Comparison of ENCODE assay signal across 8 mouse cellular contexts in genomic region chr2:52804106-52804825, GRCm38 (mm10). TPM values are rescaled to one million over a fixed set of nuclear protein-coding genes. Genes with fewer than 3 reads are reported as not detected.
DNase-seq lines count a peak whose midpoint lies in the region; ATAC-seq and TF ChIP-seq lines count a peak whose summit lies in the region.

No protein-coding gene starts in this region.

- H3K4me3 ChIP-seq in midbrain, postnatal 0 days (ENCODE audit: low read depth, low read length) = no peak overlapping the region

- WGBS in midbrain, postnatal 0 days = 64% methylated on average over 17 of the region's 17 CpGs

- no peak overlapping the region for H3K4me2 ChIP-seq in midbrain, postnatal 0 days (ENCODE audit: low read depth, low read length, poor library complexity, severe bottlenecking)

- DNase-seq in ovary, postnatal 36 days (ENCODE audit: low spot score) = peak; percentile 7
- DNase-seq in ovary, postnatal 10 days (ENCODE audit: low spot score) = no peak
- peak; percentile 0 for DNase-seq in cerebellum, adult 9-10 months
- DNase-seq in heart, postnatal 14 days = peak; percentile 10 to 18
- DNase-seq in layer of hippocampus, postnatal 14 days (ENCODE audit: low spot score in 2 of 2) = peak; percentile 19 to 66
- peak; percentile 49 for DNase-seq in midbrain, postnatal 0 days (ENCODE audit: low spot score)
- no peak for DNase-seq in natural killer cell, adult 2 months (ENCODE audit: low spot score in 2 of 2)
- DNase-seq in c-Kit-positive CD71-positive TER-119-positive erythroid progenitor cells, embryonic 14.5 days (ENCODE audit: low spot score) = no peak

- H3K36me3 ChIP-seq in midbrain, postnatal 0 days (ENCODE audit: insufficient read depth, low read length) = no peaks in the 10 kb centered on the region

- intact Hi-C loops in heart, postnatal 14 days (cut with DNase I) = no loop called here

- H3K27me3 ChIP-seq in midbrain, postnatal 0 days (ENCODE audit: insufficient read depth, low read length) = no peaks in the 10 kb centered on the region

- no peak overlapping the region for H3K9ac ChIP-seq in midbrain, postnatal 0 days (replicated peaks; ENCODE audit: low read length, poor library complexity, severe bottlenecking)

- peak; percentile 68 for ATAC-seq in midbrain, postnatal 0 days (ENCODE audit: low FRiP score)

- no peaks in the 10 kb centered on the region for H3K4me1 ChIP-seq in midbrain, postnatal 0 days (ENCODE audit: insufficient read depth, low read length)

- H3K27ac ChIP-seq in midbrain, postnatal 0 days (ENCODE audit: low read depth, low read length) = no peak overlapping the region

- no peak for TF ChIP-seq CTCF in midbrain, postnatal 0 days (IDR thresholded peaks at IDR 0.05)

- H3K9me3 ChIP-seq in midbrain, postnatal 0 days (ENCODE audit: low read length) = no peaks in the 10 kb centered on the region

RNA-seq across cellular contexts. Expression of gene Fmnl2, which starts 53.4 kb away (rescaled TPM):
- 1 to 10 TPM; 7.5 TPM for total RNA-seq in heart, postnatal 14 days (2021)
- 10 to 100 TPM; 52.5 to 53.8 TPM for total RNA-seq in layer of hippocampus, postnatal 14 days (2021)
- 27.0 and 32.7 TPM in 2 replicates for total RNA-seq in midbrain, postnatal 0 days (2014; rRNA removed)
- polyA plus RNA-seq in midbrain, postnatal 0 days (2015; fragmentation: Nextera tagmentation; extraction: Ambion mirVana) = 6.9 and 8.4 TPM in 2 replicates

Comparison
In these comparisons a context has a peak if more than half of its experiments do, and no peak if none do; other contexts are left out.
1. DNase-seq: peak in ovary, postnatal 36 days (single experiment), cerebellum, adult 9-10 months (single experiment), heart, postnatal 14 days (2 of 2), layer of hippocampus, postnatal 14 days (2 of 2) and midbrain, postnatal 0 days (single experiment); none in ovary, postnatal 10 days (single experiment), natural killer cell, adult 2 months (0 of 2) and c-Kit-positive CD71-positive TER-119-positive erythroid progenitor cells, embryonic 14.5 days (single experiment).